Mouse (Mus musculus): ENCODE measurements around the gene Gm45808.
A peak's percentile ranks its signal among the peaks of the same experiment; 100 is the strongest.

DNA sequence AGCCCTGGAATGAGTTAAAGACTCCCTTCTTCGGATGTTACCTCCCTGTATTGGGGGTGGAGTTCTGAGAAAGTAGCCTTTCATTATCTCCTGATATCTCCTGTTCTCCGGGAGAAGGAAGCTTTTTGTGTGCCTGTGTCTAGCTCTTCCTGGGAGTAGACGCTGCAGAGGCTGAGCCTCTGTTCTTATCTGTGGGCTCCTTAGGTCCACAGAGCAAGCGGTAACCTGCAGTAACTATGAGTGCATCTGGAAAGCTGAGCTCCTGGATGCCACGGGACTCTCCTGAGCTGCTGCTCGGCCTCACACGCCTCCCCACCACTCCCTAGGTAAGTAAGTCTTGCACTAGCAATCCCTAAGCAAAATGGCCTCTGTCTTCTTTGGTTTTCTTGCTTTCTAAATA is 453 bp downstream of the Gm45808 start:
- TF ChIP-seq POLR2A (IDR thresholded peaks at IDR 0.05; ENCODE audit: control insufficient read depth, low read depth, low read length) = peak; percentile 35; the same call in 1 of the 2 replicates
- no peak for TF ChIP-seq CTCF (IDR thresholded peaks at IDR 0.05; ENCODE audit: control insufficient read depth, insufficient read depth, insufficient replicate concordance, low read depth, low read length)
